Mouse (Mus musculus) kidney, adult 2 months (tissue): ENCODE data around the gene Cetn4.

ENCODE experiments used
- CTCF ChIP-seq: fragments of 200-500 bp; conservative IDR thresholded peaks from 2 replicates; pipeline ENCODE4 v1.5.1; 2011; ENCODE audit warnings: low read depth, mild to moderate bottlenecking, control low read depth, low read length, moderate library complexity, mixed read lengths; ENCODE audit not compliant: insufficient read depth, insufficient read length
- POLR2A ChIP-seq: fragments of 200-500 bp; IDR thresholded peaks from one replicate; pipeline ENCODE4 v1.6.1; 2011; ENCODE audit warnings: low read depth, low read length, control low read depth

DNA sequence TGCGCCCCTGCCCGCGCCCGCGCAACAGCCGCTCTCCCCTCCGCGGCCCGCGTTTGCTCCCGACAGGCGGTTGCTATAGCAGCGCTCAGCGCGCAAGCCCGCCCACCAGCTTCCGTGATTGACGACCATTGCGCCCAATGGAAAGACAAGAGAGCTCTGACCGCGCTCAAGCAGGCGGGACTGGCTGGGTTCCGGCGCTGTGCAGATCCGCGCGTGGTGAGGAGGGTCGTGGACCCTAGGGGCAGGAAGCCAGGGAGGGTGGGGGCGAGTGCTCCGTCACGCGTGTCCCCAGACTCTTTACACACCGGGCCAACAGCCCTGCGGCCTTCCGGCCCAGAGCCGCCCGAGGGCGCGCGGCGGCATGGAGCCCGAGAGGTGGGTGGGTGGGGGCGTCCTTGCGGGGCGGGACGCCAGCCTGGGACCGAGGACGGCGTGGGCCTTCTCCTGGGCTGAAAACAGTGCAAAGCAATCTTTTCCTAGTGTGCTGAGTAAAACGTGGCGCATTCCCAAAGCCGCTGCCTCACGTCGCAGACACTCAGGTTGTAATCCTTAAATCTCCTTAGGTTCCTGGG lies at the start of gene Cetn4, which contains the start of gene Bbs12:
- TF ChIP-seq CTCF (no peak), POLR2A (no peak)
